Mouse (Mus musculus) left cerebral cortex, adult 11 months (tissue): ENCODE data around the gene Alad.

Experiments used
- DNase-seq: peaks from one replicate; pipeline ENCODE4 v3.0.0; 2022; ENCODE audit warnings: low spot score

Alad gene

GRCm38 (mm10) chr4:62519849-62520233 is at the start of gene Alad:
Alad (minus strand) TSS chr4:62519918.
- peak; percentile 63 for DNase-seq

GRCm38 (mm10) chr4:62568359-62568758 is 48.6 kb upstream of the Alad start:
- no peak for DNase-seq

DNA sequence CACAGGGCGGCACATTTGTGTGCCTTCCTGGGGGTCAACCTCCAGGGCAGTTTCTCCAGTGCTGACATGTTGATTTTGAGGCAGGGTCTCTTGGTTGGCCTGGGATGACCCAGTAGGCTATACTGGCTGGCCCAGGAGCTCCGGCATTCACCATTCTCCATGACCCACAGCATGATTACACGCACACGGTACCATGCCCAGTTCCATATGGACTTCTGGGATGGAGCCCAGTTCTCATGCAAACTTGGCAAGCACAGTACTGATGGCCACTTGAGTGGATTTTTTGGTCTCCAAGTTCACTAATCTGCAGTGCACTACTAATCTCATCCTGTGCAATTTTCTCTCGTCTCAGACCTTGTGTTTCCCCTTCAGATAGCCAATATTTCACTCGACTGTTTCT is 48.0 kb upstream of the Alad start:
- DNase-seq: no peak

GRCm38 (mm10) chr4:62566530-62566929 is 46.8 kb upstream of the Alad start:
- DNase-seq: no peak

- DNase-seq: no peak
Measured at GRCm38 (mm10) chr4:62562006-62562405, 42.3 kb upstream of the Alad start.

DNA sequence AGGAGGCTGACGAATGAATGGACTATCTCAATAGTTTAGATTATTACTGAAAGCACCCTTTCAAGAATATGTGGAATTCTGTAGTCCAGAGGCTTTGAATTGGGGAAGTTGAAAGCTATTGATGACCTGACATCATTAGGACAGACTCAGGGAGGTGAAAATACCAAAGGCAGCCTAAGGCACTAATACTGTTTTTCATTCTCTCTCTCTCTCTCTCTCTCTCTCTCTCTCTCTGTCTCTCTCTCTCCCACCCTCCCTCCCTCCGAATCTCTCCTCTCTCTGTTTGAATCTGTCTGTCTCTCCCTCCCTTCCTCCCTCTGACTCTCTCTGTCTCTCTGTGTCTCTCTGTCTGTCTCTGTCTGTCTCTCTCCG is 41.9 kb upstream of the Alad start:
- DNase-seq: no peak

GRCm38 (mm10) chr4:62560963-62561629 is 41.4 kb upstream of the Alad start:
- DNase-seq: peak; percentile 70

GRCm38 (mm10) chr4:62559797-62560329 is 40.1 kb upstream of the Alad start, which contains the start of gene Rgs3:
Rgs3 (plus strand) TSS chr4:62559847.
- DNase-seq: no peak

DNA sequence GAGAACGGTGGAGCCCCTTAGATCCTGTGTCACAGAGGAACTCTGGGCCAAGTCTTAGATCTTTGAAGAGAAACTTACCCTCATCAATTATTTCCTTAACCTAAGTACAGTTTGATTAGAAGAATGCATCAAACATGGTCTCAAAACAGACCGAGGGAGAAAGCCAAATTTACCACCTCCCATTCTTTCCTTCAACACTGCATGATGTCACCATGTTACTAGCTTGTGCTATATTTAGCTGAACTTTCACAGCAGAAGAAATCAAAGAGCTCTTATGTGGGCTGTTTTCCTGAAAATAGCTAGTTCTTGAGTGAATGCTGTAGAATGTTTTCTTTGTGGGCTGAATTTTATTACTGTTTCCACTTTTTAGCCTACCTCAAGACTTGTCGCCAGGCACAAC is 37.7 kb upstream of the Alad start:
- DNase-seq: no peak

- no peak for DNase-seq
Measured at GRCm38 (mm10) chr4:62551966-62552365, 32.2 kb upstream of the Alad start.

- DNase-seq: no peak
Measured at GRCm38 (mm10) chr4:62544801-62545200, 25.1 kb upstream of the Alad start.

GRCm38 (mm10) chr4:62543782-62544181 is 24.1 kb upstream of the Alad start:
- no peak for DNase-seq

DNA sequence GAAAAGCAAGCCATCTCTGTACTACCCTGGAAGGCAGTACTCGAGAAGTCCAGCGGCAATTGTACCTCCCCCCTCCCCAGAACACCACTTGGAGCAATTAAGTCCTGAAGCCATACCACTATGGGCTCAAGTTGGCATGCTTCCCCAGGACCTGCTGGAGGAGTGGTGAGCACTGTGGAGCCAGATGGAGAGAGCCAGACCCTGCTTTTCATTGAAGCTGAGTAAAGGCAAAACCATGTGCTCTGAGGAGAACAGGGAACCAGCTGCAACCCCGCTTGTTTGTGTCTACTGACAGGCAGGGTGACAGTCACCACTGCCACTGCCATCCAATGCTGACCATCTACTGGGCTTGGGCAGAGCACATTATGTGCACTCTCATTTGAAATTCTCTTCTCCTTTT is 22.1 kb upstream of the Alad start:
- no peak for DNase-seq

- DNase-seq: no peak
Measured at GRCm38 (mm10) chr4:62533729-62534128, 14.0 kb upstream of the Alad start.

DNA sequence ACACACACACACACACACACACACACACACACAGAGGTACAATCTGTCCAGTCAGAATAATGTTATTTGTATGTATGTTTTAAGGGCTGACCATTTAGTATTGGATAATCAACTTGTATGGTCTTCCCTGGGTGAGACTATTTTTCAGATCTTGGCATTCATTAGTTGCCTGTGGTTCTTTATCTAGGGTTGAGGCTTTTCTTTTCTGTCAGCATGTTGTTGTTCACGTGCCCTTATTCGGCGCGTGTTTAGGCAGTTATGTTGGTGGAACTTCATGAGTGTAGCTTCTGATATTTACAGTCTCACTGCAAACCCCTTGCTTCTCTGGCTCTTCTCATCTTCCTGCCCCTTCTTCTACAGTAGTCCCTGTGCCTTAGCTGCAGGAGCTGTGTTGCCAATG is 7.9 kb upstream of the Alad start:
- DNase-seq: no peak

DNA sequence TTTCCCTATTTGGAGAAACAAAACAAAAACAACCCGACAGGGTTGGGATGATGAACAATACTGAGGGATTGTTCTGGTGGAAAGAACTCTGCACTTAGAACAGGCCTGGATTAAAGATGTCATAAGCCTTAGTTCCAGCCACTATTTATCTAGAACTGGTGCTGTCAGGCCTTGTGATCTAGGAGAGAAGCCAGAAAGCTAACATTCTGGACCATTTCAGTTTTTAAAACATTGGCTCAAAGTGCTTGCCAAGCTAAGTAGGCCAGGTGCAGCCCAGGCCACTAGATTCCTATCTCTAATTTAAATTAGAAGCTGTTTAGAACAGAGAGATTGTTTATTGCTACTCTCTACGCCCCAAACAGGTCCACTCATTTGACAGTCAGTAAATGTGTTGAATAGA is 6.5 kb upstream of the Alad start:
- DNase-seq: no peak

GRCm38 (mm10) chr4:62525489-62525811 is 5.7 kb upstream of the Alad start:
- DNase-seq: no peak

DNA sequence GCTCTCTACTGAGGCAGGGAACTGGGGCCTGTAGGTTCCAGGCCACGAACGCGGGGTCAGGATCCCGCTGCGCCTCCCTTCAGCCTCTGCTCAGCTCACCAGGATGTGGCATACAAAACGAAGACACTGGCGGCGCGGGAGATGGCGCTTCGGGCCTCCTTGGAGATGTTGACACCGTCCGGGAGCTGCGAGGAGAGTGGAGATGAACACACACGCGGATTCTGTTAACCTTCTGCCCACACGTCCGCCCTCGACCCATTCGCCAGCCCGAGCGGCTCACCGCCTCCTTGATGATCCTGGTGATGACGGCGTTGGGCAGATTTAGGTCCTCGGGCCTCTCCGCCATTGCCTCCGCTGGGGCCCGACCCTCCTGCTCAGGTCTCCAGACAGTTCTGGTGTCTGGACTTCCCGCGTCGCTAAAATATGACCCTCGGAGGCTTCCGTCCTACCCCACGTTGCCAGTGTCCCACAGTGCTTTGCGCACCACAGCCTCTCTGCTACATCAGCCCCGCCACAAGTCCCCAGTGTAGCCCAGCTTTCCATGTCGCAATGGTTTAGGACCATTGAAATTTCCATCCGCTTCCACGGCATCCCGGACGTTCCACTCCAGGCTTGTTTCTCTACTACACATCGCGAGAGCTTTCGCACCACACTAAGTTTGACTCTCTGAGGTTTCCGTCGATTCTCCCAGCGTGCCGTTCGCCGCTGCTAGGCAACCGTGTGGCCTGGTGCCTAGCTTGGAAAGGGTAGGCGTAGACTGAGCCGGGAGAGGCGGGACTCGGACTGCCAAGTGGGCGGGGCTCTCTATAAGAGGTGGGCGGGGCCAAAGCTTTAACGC is 5.2 kb upstream of the Alad start, which contains the start of the genes Pole3 and 4933430I17Rik:
TSS of gene Pole3 (minus strand) at position 418 of the 838 bp plus-strand sequence.
TSS of gene 4933430I17Rik (plus strand) at position 719 of the 838 bp plus-strand sequence.
- peak; percentile 94 for DNase-seq

GRCm38 (mm10) chr4:62520892-62521400 is 1.2 kb upstream of the Alad start:
- no peak for DNase-seq

DNA sequence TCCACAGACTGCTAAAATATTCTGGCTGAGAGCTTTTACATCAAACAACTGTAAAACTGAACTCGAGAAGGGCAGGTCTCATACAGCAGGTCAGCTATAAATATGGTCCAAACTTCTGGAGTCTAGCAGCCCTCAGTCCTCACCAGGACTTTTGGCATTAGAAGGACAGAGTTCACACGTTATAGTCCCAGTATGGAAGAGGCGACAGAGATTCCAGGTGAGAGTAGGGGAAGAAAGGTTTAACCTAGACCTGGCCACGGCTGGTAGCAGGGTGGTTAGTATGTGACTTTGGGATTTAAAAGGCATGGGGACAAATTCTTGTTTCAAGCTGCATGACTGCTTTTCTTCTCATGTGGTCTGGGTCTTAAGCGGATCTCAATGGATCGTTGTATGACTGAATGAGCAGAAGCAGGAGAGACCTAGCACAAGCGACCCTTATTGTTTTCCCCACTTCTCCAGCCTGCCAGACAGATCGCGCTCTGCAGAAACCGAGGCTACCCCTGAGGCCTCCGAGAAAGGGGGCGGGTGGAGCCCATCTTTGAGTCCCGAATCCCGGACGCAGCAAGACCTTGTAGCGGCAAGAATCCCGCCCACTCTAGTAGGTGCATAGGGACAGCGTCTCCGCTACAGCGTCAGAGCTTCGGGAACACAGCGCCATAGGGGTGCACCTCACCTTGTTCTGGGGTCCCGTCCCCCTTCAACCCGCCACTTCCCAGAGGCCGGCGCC is 433 bp downstream of the Alad start:
- DNase-seq: no peak

GRCm38 (mm10) chr4:62518416-62519121 is 1.1 kb downstream of the Alad start:
- DNase-seq: no peak
